Mouse (Mus musculus) embryonic fibroblast, embryonic 13.5 days (primary cell): ENCODE measurements around the gene Ttc12.

Experiments used
- CTCF ChIP-seq: IDR thresholded peaks from 2 replicates; pipeline ENCODE4 v1.5.1; 2011; ENCODE audit warnings: mild to moderate bottlenecking, control low read depth, low read length, moderate library complexity, borderline replicate concordance; ENCODE audit not compliant: insufficient read depth
- POLR2A ChIP-seq: IDR thresholded peaks from 2 replicates; pipeline ENCODE4 v1.6.1; 2011; ENCODE audit warnings: low read depth, mild to moderate bottlenecking, control low read depth, low read length, moderate library complexity

DNA sequence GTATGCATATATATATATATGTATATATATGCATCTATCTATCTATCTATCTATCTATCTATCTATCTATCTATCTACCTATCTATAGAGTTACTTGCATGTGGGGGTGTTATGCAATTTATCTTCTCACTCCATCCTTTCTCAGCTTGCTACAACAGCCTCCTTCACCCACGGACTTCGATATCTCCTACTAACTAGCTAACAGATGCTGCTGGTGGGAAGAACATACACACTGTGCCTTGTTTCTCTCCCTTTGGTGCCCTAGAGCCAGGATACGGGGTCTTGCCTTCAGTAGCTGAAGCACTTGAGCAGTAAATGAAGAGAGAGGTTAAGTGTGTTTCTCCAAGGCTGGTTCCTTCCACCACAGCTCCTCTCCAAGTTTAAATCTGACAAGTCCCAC is 23.1 kb upstream of the Ttc12 start:
- TF ChIP-seq CTCF (no peak), POLR2A (no peak)
